Mouse (Mus musculus) mouse embryonic stem cell (cell line): ENCODE data around the gene Nom1.
"Not testable (repeated sequence)": the region's sequence is repeated elsewhere in the genome, so short reads cannot be mapped to it uniquely, and the experiment has no call there.

Source experiments
- in situ Hi-C, 2 experiments: fragments of 300-500 bp; cut with MboI; formaldehyde crosslinking; loops; 1 replicate in 1 of 2; 3 replicates in 1 of 2; pipeline ENCODE4 v1.14.3; 2019 to 2020; ENCODE audit warnings: low sequenced_read_pairs in 2 of 2, low pct_unique_long_range_greater_than_20kb in 1 of 2, mixed read lengths in 1 of 2; ENCODE audit not compliant: unreplicated experiment in 1 of 2

Gene Nom1

GRCm38 (mm10) chr5:29434228-29434871, at the start of gene Nom1:
TSS of gene Nom1 (plus strand) at chr5:29434664.
- in situ Hi-C loops, result no loop called here

- in situ Hi-C loops, result loop anchor here in 1 of 2 experiments (10.0 kb wide), 1 partner anchor 297 kb away; no protein-coding TSS in a partner anchor
These were observed 46.9 kb upstream of the Nom1 start for GRCm38 (mm10) chr5:29387591-29387990.

- in situ Hi-C loops, result loop anchor here in 1 of 2 experiments (10.0 kb wide), 1 partner anchor 296 kb away; no protein-coding TSS in a partner anchor
These were observed 46.1 kb upstream of the Nom1 start for GRCm38 (mm10) chr5:29388181-29388943.

GRCm38 (mm10) chr5:29388944-29389765, 45.3 kb upstream of the Nom1 start:
- in situ Hi-C loops, result loop anchor here in 1 of 2 experiments (10.0 kb wide), 1 partner anchor 296 kb away; no protein-coding TSS in a partner anchor

GRCm38 (mm10) chr5:29398427-29398826, 36.0 kb upstream of the Nom1 start:
- in situ Hi-C loops, result no loop called here

- in situ Hi-C loops, result loop anchor here in 1 of 2 experiments (10.0 kb wide), 1 partner anchor 274 kb away; no protein-coding TSS in a partner anchor
These were observed 23.6 kb upstream of the Nom1 start for GRCm38 (mm10) chr5:29410854-29411253.

- in situ Hi-C loops, result loop anchor here in 1 of 2 experiments (10.0 kb wide), 1 partner anchor 272 kb away; no protein-coding TSS in a partner anchor
These were observed 21.4 kb upstream of the Nom1 start for GRCm38 (mm10) chr5:29413041-29413440.

GRCm38 (mm10) chr5:29423330-29423729, 11.1 kb upstream of the Nom1 start:
- in situ Hi-C loops, result not testable (repeated sequence)

GRCm38 (mm10) chr5:29434872-29435358, 451 bp downstream of the Nom1 start:
- in situ Hi-C loops, result no loop called here

- in situ Hi-C loops, result no loop called here
These were observed 1.0 kb downstream of the Nom1 start for GRCm38 (mm10) chr5:29435491-29435890.

GRCm38 (mm10) chr5:29436728-29437127, 2.3 kb downstream of the Nom1 start:
- in situ Hi-C loops, result not testable (repeated sequence)

- in situ Hi-C loops, result no loop called here
These were observed 10.8 kb downstream of the Nom1 start for GRCm38 (mm10) chr5:29445275-29445674.

GRCm38 (mm10) chr5:29452352-29452751, 17.9 kb downstream of the Nom1 start:
- in situ Hi-C loops, result no loop called here

GRCm38 (mm10) chr5:29456895-29457656, 22.6 kb downstream of the Nom1 start:
- in situ Hi-C loops, result no loop called here

- in situ Hi-C loops, result no loop called here
These were observed 28.7 kb downstream of the Nom1 start for GRCm38 (mm10) chr5:29462943-29463686.

- in situ Hi-C loops, result no loop called here
These were observed 33.3 kb downstream of the Nom1 start for GRCm38 (mm10) chr5:29467489-29468350.
